Mouse (Mus musculus) limb, embryonic 14.5 days (tissue): ENCODE results near the gene Sdhaf3. TPM values are rescaled to one million over a fixed set of nuclear protein-coding genes. Genes with fewer than 3 reads are reported as not detected.

ENCODE experiments used
- ATAC-seq: fragments of 200-750 bp; cut with Nextera tagmentation; 2 replicates; pipeline ENCODE4 v1.8.0; 2017; ENCODE audit warnings: low read depth, moderate number of reproducible peaks, moderate TSS enrichment; ENCODE audit not compliant: low FRiP score
- DNase-seq: peaks from one replicate; pipeline ENCODE4 v3.0.0-alpha.2; 2015; ENCODE audit warnings: low spot score
- H3K27ac ChIP-seq: fragments of 300-500 bp; sonication (generic); replicated peaks from 2 replicates; pipeline ENCODE4 v1.5.1; 2014; ENCODE audit warnings: low read depth, mild to moderate bottlenecking, low read length, moderate library complexity, mixed read lengths
- H3K27me3 ChIP-seq: fragments of 300-500 bp; sonication (generic); 2 replicates; pipeline ENCODE4 v1.6.1; 2014; ENCODE audit warnings: low read length, mixed read lengths; ENCODE audit not compliant: control insufficient read depth, insufficient read depth
- H3K36me3 ChIP-seq: fragments of 300-500 bp; sonication (generic); 2 replicates; pipeline ENCODE4 v1.6.1; 2014; ENCODE audit warnings: mild to moderate bottlenecking, low read length, moderate library complexity, mixed read lengths; ENCODE audit not compliant: control insufficient read depth, insufficient read depth
- H3K4me1 ChIP-seq: fragments of 300-500 bp; sonication (generic); 2 replicates; pipeline ENCODE4 v1.6.1; 2014; ENCODE audit warnings: antibody characterized with exemption, low read length, mixed read lengths; ENCODE audit not compliant: control insufficient read depth, insufficient read depth
- H3K4me2 ChIP-seq: fragments of 300-500 bp; sonication (generic); replicated peaks from 2 replicates; pipeline ENCODE4 v1.6.1; 2014; ENCODE audit warnings: low read depth, mild to moderate bottlenecking, low read length, moderate library complexity; ENCODE audit not compliant: severe bottlenecking
- H3K4me3 ChIP-seq: fragments of 300-500 bp; sonication (generic); replicated peaks from 2 replicates; pipeline ENCODE4 v1.5.1; 2014; ENCODE audit warnings: low read length
- H3K9ac ChIP-seq: fragments of 300-500 bp; sonication (generic); 2 replicates; pipeline ENCODE4 v1.6.1; 2014; ENCODE audit warnings: mild to moderate bottlenecking, low read depth, low read length, moderate library complexity; ENCODE audit not compliant: severe bottlenecking
- H3K9me3 ChIP-seq: fragments of 300-500 bp; sonication (generic); 2 replicates; pipeline ENCODE4 v1.6.1; 2016; ENCODE audit warnings: low read length; ENCODE audit not compliant: control insufficient read depth
- POLR2A ChIP-seq: fragments of 200-500 bp; IDR thresholded peaks from 2 replicates; pipeline ENCODE4 v1.8.0; 2012; ENCODE audit warnings: inconsistent platforms, mild to moderate bottlenecking, moderate library complexity, borderline replicate concordance; ENCODE audit not compliant: insufficient read depth, insufficient read length; ENCODE audit errors: extremely low read depth
- WGBS: fragments of 180-500 bp; shearing (Covaris S2); extraction: QIAGEN DNeasy Blood & Tissue Kit; methylation state at CpG from one replicate; pipeline ENCODE4 v1.1.7; 2014; 5-methylcytosine and 5-hydroxymethylcytosine counted together
- polyA plus RNA-seq, 2 experiments: library from polyadenylated mRNA; depleted of rRNA in 1 of 2; stranded (reverse) in 1 of 2; unstranded in 1 of 2; fragments of >200 nt; fragmentation: Nextera tagmentation in 1 of 2; extraction: Ambion mirVana in 1 of 2; gene quantifications; 2 replicates each; pipeline versions ENCODE4 v1.2.1 to v1.2.3; 2012 to 2014

The Sdhaf3 gene
- polyA plus RNA-seq, 2 experiments: 2.9 to 5.9 TPM

DNA sequence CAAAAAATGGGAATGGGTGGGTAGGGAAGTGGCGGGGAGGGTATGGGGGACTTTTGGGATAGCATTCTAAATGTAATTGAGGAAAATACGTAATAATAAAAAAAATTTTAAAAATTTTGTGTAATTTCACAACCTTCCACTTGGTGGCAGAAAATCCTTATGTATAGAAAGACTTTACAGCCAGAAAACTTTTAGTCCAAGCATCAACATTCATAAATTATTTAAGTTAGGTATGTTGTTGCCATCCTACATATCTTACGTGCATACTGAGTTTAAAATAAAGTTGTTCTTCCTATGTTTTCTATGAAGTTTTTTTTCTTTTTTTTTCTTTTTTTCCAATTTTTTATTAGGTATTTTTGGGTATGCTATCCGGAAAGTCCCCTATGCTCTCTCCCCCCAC lies 47.3 kb downstream of the Sdhaf3 start:
- H3K27me3 ChIP-seq: no peaks in the 10 kb centered on the region
- no peaks in the 10 kb centered on the region for H3K4me1 ChIP-seq
- ATAC-seq: no peak
- 63% methylated on average over 4 of the region's 4 CpGs for WGBS
- no peak overlapping the region for H3K27ac ChIP-seq
- no peak overlapping the region for H3K4me3 ChIP-seq
- no peak overlapping the region for H3K9ac ChIP-seq
- no peaks in the 10 kb centered on the region for H3K9me3 ChIP-seq
- no peak overlapping the region for H3K4me2 ChIP-seq
- TF ChIP-seq POLR2A: no peak
- DNase-seq: peak; percentile 11
- no peaks in the 10 kb centered on the region for H3K36me3 ChIP-seq

- WGBS: 54% methylated on average over 2 of the region's 2 CpGs
- Histone ChIP-seq H3K27ac (no peak overlapping the region), H3K27me3 (no peaks in the 10 kb centered on the region), H3K4me3 (no peak overlapping the region), H3K36me3 (no peaks in the 10 kb centered on the region), H3K4me2 (no peak overlapping the region), H3K4me1 (no peaks in the 10 kb centered on the region), H3K9me3 (no peaks in the 10 kb centered on the region), H3K9ac (no peak overlapping the region)
- DNase-seq (peak; percentile 41), ATAC-seq (no peak)
- TF ChIP-seq POLR2A: no peak
These were observed 48.2 kb downstream of the Sdhaf3 start for GRCm38 (mm10) chr6:7004005-7004404.

- 86% methylated on average over 6 of the region's 6 CpGs for WGBS
- Histone ChIP-seq H3K27ac (no peak overlapping the region), H3K36me3 (0 out of 2 replicates have a peak, but pooled peaks cover 3% of the 10 kb centered on the region), H3K9ac (no peak overlapping the region), H3K4me1 (no peaks in the 10 kb centered on the region), H3K4me2 (no peak overlapping the region), H3K27me3 (no peaks in the 10 kb centered on the region), H3K4me3 (no peak overlapping the region), H3K9me3 (no peaks in the 10 kb centered on the region)
- no peak for ATAC-seq
- no peak for TF ChIP-seq POLR2A
- no peak for DNase-seq
These were observed 82.3 kb downstream of the Sdhaf3 start for GRCm38 (mm10) chr6:7038087-7038486.

DNA sequence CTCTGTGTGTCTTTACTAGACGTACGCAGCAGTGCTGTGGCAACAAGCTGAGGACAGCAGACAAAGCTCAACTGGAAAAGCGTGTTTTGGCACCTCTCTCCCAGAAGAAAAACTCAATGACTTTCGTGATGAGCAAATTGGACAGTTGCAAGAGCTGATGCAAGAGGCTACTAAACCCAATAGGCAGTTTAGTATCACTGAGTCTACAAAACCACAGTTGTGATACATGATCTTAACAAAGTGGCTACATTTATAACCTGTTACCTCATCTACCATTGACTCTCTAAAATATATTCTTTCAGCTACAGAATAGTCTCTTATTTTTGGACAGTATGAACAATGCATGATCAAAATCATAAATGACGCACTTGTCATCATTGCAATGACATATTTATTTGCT lies 83.0 kb downstream of the Sdhaf3 start:
- WGBS: 88% methylated on average over 5 of the region's 5 CpGs
- DNase-seq (no peak), ATAC-seq (no peak)
- Histone ChIP-seq H3K4me1 (no peaks in the 10 kb centered on the region), H3K36me3 (0 out of 2 replicates have a peak, but pooled peaks cover 3% of the 10 kb centered on the region), H3K9ac (no peak overlapping the region), H3K4me2 (no peak overlapping the region), H3K27me3 (no peaks in the 10 kb centered on the region), H3K4me3 (no peak overlapping the region), H3K27ac (no peak overlapping the region), H3K9me3 (no peaks in the 10 kb centered on the region)
- TF ChIP-seq POLR2A: no peak

DNA sequence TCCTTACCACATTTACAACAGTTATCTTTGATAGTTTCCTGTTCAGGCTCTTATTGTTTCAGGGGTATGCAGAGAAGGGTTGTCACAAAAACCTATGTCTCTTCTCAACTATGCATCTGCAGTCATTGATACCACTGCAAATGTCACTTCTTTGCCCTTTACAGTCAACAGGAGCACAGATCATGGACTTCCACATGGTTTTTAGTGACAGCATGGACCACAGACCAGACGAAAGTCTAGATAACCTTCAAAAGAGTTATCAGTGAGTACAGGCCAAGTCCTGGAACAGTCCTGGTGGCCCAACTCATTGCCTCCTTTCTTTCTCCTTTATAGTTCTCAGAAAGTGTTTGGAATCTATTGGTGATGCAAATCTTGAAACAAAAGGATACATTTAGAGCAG lies 86.1 kb downstream of the Sdhaf3 start:
- 0 out of 2 replicates have a peak, but pooled peaks cover 3% of the 10 kb centered on the region for H3K36me3 ChIP-seq
- no peak overlapping the region for H3K27ac ChIP-seq
- 76% methylated on average over 1 of the region's 1 CpGs for WGBS
- H3K9ac ChIP-seq: no peak overlapping the region
- ATAC-seq (no peak), DNase-seq (no peak)
- no peak for TF ChIP-seq POLR2A
- no peak overlapping the region for H3K4me3 ChIP-seq
- no peak overlapping the region for H3K4me2 ChIP-seq
- no peaks in the 10 kb centered on the region for H3K4me1 ChIP-seq
- H3K27me3 ChIP-seq: no peaks in the 10 kb centered on the region
- H3K9me3 ChIP-seq: no peaks in the 10 kb centered on the region

- no peaks in the 10 kb centered on the region for H3K4me1 ChIP-seq
- H3K27ac ChIP-seq: no peak overlapping the region
- H3K9me3 ChIP-seq: no peaks in the 10 kb centered on the region
- no peak overlapping the region for H3K4me2 ChIP-seq
- H3K9ac ChIP-seq: no peak overlapping the region
- no peak overlapping the region for H3K4me3 ChIP-seq
- no peak for ATAC-seq
- WGBS: 90% methylated on average over 3 of the region's 3 CpGs
- DNase-seq: no peak
- H3K36me3 ChIP-seq: no peaks in the 10 kb centered on the region
- H3K27me3 ChIP-seq: no peaks in the 10 kb centered on the region
- no peak for TF ChIP-seq POLR2A
These were observed 107.0 kb downstream of the Sdhaf3 start for GRCm38 (mm10) chr6:7062819-7063218.
